Mouse (Mus musculus): ENCODE results near the gene Grn. TPM values are rescaled to one million over a fixed set of nuclear protein-coding genes. Genes with fewer than 3 reads are reported as not detected.
"Not testable (repeated sequence)": the region's sequence is repeated elsewhere in the genome, so short reads cannot be mapped to it uniquely, and the experiment has no call there.

The Grn gene
- polyA plus RNA-seq, 2 experiments: 28.9 to 34.1 TPM

- Histone ChIP-seq H3K4me3 (ENCODE audit: insufficient read depth in 1 of 2, low read depth in 2 of 2, low read length in 2 of 2) (peak overlapping the region; percentile 52 to 68), H3K36me3 (replicated peaks; ENCODE audit: control insufficient read depth, insufficient read depth, low read depth) (peaks cover 16% of the 10 kb centered on the region), H3K27ac (peak overlapping the region; percentile 97), H3K27me3 (ENCODE audit: control insufficient read depth, insufficient read depth, low read length) (no peaks in the 10 kb centered on the region), H3K4me1 (replicated peaks; ENCODE audit: control insufficient read depth in 2 of 2, insufficient read depth in 2 of 2, low read length in 1 of 2) (peaks cover 26 to 33% of the 10 kb centered on the region in 2 experiments), H3K4me2 (ENCODE audit: low read depth) (peak overlapping the region; percentile 99), H3K9ac (replicated peaks) (peak overlapping the region; percentile 99), H3K9me3 (ENCODE audit: control insufficient read depth, low read length) (no peaks in the 10 kb centered on the region)
- 37% methylated on average over 15 of the region's 15 CpGs for WGBS (ENCODE audit: insufficient replicate concordance)
- no peak for DNase-seq (ENCODE audit: low read depth in 3 of 3, low spot score in 3 of 3)
- TF ChIP-seq CTCF (IDR thresholded peaks at IDR 0.05; ENCODE audit: low read depth) (no peak), EP300 (IDR thresholded peaks at IDR 0.05; ENCODE audit: low read depth) (no peak)
- no peak for ATAC-seq (ENCODE audit: insufficient read depth)
These were observed 21.0 kb upstream of the Grn start for GRCm38 (mm10) chr11:102408888-102409794.

- H3K9me3 ChIP-seq (ENCODE audit: control insufficient read depth, low read length): no peaks in the 10 kb centered on the region
- H3K36me3 ChIP-seq (replicated peaks; ENCODE audit: control insufficient read depth, insufficient read depth, low read depth): peaks cover 9% of the 10 kb centered on the region
- no peak overlapping the region; a peak in 1 of 4 replicates for H3K4me3 ChIP-seq (ENCODE audit: insufficient read depth in 1 of 2, low read depth in 2 of 2, low read length in 2 of 2)
- ATAC-seq (ENCODE audit: insufficient read depth) (no peak), DNase-seq (ENCODE audit: low read depth in 3 of 3, low spot score in 3 of 3) (no peak)
- H3K27me3 ChIP-seq (ENCODE audit: control insufficient read depth, insufficient read depth, low read length): no peaks in the 10 kb centered on the region
- peak overlapping the region; percentile 99 for H3K9ac ChIP-seq (replicated peaks)
- 82% methylated on average over 3 of the region's 3 CpGs for WGBS (ENCODE audit: insufficient replicate concordance)
- TF ChIP-seq CTCF (IDR thresholded peaks at IDR 0.05; ENCODE audit: low read depth) (no peak), EP300 (IDR thresholded peaks at IDR 0.05; ENCODE audit: low read depth) (no peak)
- peaks cover 26 to 33% of the 10 kb centered on the region in 2 experiments for H3K4me1 ChIP-seq (replicated peaks; ENCODE audit: control insufficient read depth in 2 of 2, insufficient read depth in 2 of 2, low read length in 1 of 2)
- peak overlapping the region; percentile 99 for H3K4me2 ChIP-seq (ENCODE audit: low read depth)
- peak overlapping the region; percentile 97 for H3K27ac ChIP-seq
These were observed 20.3 kb upstream of the Grn start for GRCm38 (mm10) chr11:102409795-102410330.

GRCm38 (mm10) chr11:102410345-102410744, 19.8 kb upstream of the Grn start:
- DNase-seq (ENCODE audit: low read depth in 3 of 3, low spot score in 3 of 3); H3K4me2 ChIP-seq (ENCODE audit: low read depth); H3K9me3 ChIP-seq (ENCODE audit: control insufficient read depth, low read length); ATAC-seq (ENCODE audit: insufficient read depth); H3K27ac ChIP-seq; H3K36me3 ChIP-seq (replicated peaks; ENCODE audit: control insufficient read depth, insufficient read depth, low read depth); H3K4me3 ChIP-seq (ENCODE audit: insufficient read depth in 1 of 2, low read depth in 2 of 2, low read length in 2 of 2); H3K9ac ChIP-seq (replicated peaks); H3K27me3 ChIP-seq (ENCODE audit: control insufficient read depth, insufficient read depth, low read length): not testable (repeated sequence)
- H3K4me1 ChIP-seq (replicated peaks; ENCODE audit: control insufficient read depth in 2 of 2, insufficient read depth in 2 of 2, low read length in 1 of 2): peaks cover 26 to 30% of the 10 kb centered on the region in 2 experiments
- WGBS (ENCODE audit: insufficient replicate concordance): 86% methylated on average over 3 of the region's 3 CpGs

- Histone ChIP-seq H3K4me1 (replicated peaks; ENCODE audit: control insufficient read depth in 2 of 2, insufficient read depth in 2 of 2, low read length in 1 of 2) (peaks cover 20 to 23% of the 10 kb centered on the region in 2 experiments), H3K36me3 (replicated peaks; ENCODE audit: control insufficient read depth, insufficient read depth, low read depth) (no peaks in the 10 kb centered on the region), H3K27me3 (ENCODE audit: control insufficient read depth, insufficient read depth, low read length) (no peaks in the 10 kb centered on the region), H3K4me3 (ENCODE audit: insufficient read depth in 1 of 2, low read depth in 2 of 2, low read length in 2 of 2) (no peak overlapping the region), H3K9me3 (ENCODE audit: control insufficient read depth, low read length) (no peaks in the 10 kb centered on the region), H3K27ac (peak overlapping the region; percentile 12; the same call in 1 of the 2 replicates), H3K9ac (replicated peaks) (no peak overlapping the region; the same call in 1 of the 2 replicates), H3K4me2 (ENCODE audit: low read depth) (no peak overlapping the region)
- no peak for DNase-seq (ENCODE audit: low read depth in 3 of 3, low spot score in 3 of 3)
- TF ChIP-seq EP300 (IDR thresholded peaks at IDR 0.05; ENCODE audit: low read depth): no peak
- no peak for TF ChIP-seq CTCF (IDR thresholded peaks at IDR 0.05; ENCODE audit: low read depth)
- no peak for ATAC-seq (ENCODE audit: insufficient read depth)
- WGBS (ENCODE audit: insufficient replicate concordance): 71% methylated on average over 3 of the region's 3 CpGs
These were observed 19.1 kb upstream of the Grn start for GRCm38 (mm10) chr11:102411061-102411460.

- Histone ChIP-seq H3K27ac (peak overlapping the region; percentile 12; the same call in 1 of the 2 replicates), H3K9ac (replicated peaks) (no peak overlapping the region), H3K9me3 (ENCODE audit: control insufficient read depth, low read length) (no peaks in the 10 kb centered on the region), H3K4me3 (ENCODE audit: insufficient read depth in 1 of 2, low read depth in 2 of 2, low read length in 2 of 2) (no peak overlapping the region), H3K4me2 (ENCODE audit: low read depth) (peak overlapping the region; percentile 39), H3K4me1 (replicated peaks; ENCODE audit: control insufficient read depth in 2 of 2, insufficient read depth in 2 of 2, low read length in 1 of 2) (peaks cover 17 to 21% of the 10 kb centered on the region in 2 experiments), H3K27me3 (ENCODE audit: control insufficient read depth, insufficient read depth, low read length) (no peaks in the 10 kb centered on the region), H3K36me3 (replicated peaks; ENCODE audit: control insufficient read depth, insufficient read depth, low read depth) (no peaks in the 10 kb centered on the region)
- ATAC-seq (ENCODE audit: insufficient read depth) (no peak), DNase-seq (ENCODE audit: low read depth in 3 of 3, low spot score in 3 of 3) (peak; percentile 81 to 84 (median 84))
- WGBS (ENCODE audit: insufficient replicate concordance): 7% methylated on average over 11 of the region's 11 CpGs
- TF ChIP-seq CTCF (IDR thresholded peaks at IDR 0.05; ENCODE audit: low read depth) (peak; percentile 96), EP300 (IDR thresholded peaks at IDR 0.05; ENCODE audit: low read depth) (peak; percentile 37)
These were observed 18.4 kb upstream of the Grn start for GRCm38 (mm10) chr11:102411704-102412103.
